Mouse (Mus musculus) kidney, embryonic 14.5 days (tissue): ENCODE data around the gene Mpdu1. TPM values are rescaled to one million over a fixed set of nuclear protein-coding genes. Genes with fewer than 3 reads are reported as not detected.

ENCODE experiments used
- ATAC-seq: fragments of 200-750 bp; cut with Nextera tagmentation; 2 replicates; pipeline ENCODE4 v1.8.0; 2017; ENCODE audit warnings: moderate number of reproducible peaks, mild to moderate bottlenecking, moderate TSS enrichment, moderate library complexity; ENCODE audit not compliant: low FRiP score, low TSS enrichment
- H3K27ac ChIP-seq: fragments of 300-500 bp; sonication (generic); 2 replicates; pipeline ENCODE4 v1.5.1; 2014; ENCODE audit warnings: low read depth, mild to moderate bottlenecking, low read length, moderate library complexity, mixed read lengths
- H3K27me3 ChIP-seq: fragments of 300-500 bp; sonication (generic); 2 replicates; pipeline ENCODE4 v1.6.1; 2014; ENCODE audit warnings: mild to moderate bottlenecking, low read length; ENCODE audit not compliant: control insufficient read depth, insufficient read depth
- H3K36me3 ChIP-seq: fragments of 300-500 bp; sonication (generic); 2 replicates; pipeline ENCODE4 v1.6.1; 2014; ENCODE audit warnings: low read length, mixed read lengths; ENCODE audit not compliant: control insufficient read depth, insufficient read depth
- H3K4me1 ChIP-seq: fragments of 300-500 bp; sonication (generic); 2 replicates; pipeline ENCODE4 v1.6.1; 2014; ENCODE audit warnings: low read length, mixed read lengths; ENCODE audit not compliant: control insufficient read depth, insufficient read depth
- H3K4me2 ChIP-seq: fragments of 300-500 bp; sonication (generic); replicated peaks from 2 replicates; pipeline ENCODE4 v1.6.1; 2014; ENCODE audit warnings: low read depth, mild to moderate bottlenecking, low read length
- H3K4me3 ChIP-seq: fragments of 300-500 bp; sonication (generic); 2 replicates; pipeline ENCODE4 v1.5.1; 2014; ENCODE audit warnings: mild to moderate bottlenecking, low read length
- H3K9ac ChIP-seq: fragments of 300-500 bp; sonication (generic); 2 replicates; pipeline ENCODE4 v1.6.1; 2014; ENCODE audit warnings: low read depth, mild to moderate bottlenecking, low read length, moderate library complexity
- H3K9me3 ChIP-seq: fragments of 300-500 bp; sonication (generic); 2 replicates; pipeline ENCODE4 v1.6.1; 2016; ENCODE audit warnings: low read length; ENCODE audit not compliant: control insufficient read depth
- WGBS: fragments of 180-500 bp; shearing (Covaris S2); extraction: QIAGEN DNeasy Blood & Tissue Kit; methylation state at CpG from one replicate; pipeline ENCODE4 v1.1.7; 2014; 5-methylcytosine and 5-hydroxymethylcytosine counted together
- microRNA counts: library from miRNA; unstranded; fragments of <30 nt; microRNA quantifications from one replicate; lab custom pipeline; 2017
- microRNA-seq: library from miRNA; unstranded; fragments of <30 nt; microRNA quantifications from one replicate; pipeline ENCODE4, GENCODE M21; 2016
- polyA plus RNA-seq: library from polyadenylated mRNA; unstranded; fragments of >200 nt; fragmentation: Nextera tagmentation; extraction: Ambion mirVana; gene quantifications from 2 replicates; pipeline ENCODE4 v1.2.1, GENCODE M21; 2014

Mpdu1 gene
- polyA plus RNA-seq, 1 experiment from 2014 or later = 42.3 TPM

DNA sequence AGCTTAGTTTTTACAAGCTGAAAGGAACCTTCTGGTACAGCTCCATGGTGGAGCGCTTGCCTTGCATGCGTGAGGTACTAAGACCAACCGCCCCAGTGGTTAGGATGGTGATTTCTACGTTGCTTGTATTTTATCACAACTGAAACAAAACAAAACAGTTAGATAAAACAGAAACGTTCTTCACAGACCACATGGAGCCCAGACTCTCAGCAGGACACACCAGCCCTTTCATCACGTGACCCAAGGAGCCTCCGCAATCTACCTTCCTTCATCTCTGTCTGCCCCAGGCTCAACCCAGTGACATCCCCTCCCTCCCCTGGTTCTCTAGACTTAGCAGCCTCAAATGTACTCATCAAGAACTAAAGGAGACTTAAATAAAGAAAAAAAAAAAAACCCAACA lies 53.0 kb downstream of the Mpdu1 start:
- H3K9me3 ChIP-seq = no peaks in the 10 kb centered on the region
- no peak overlapping the region for H3K27ac ChIP-seq
- no peak overlapping the region for H3K9ac ChIP-seq
- peaks cover 5% of the 10 kb centered on the region; the same call in 1 of the 2 replicates for H3K27me3 ChIP-seq
- no peaks in the 10 kb centered on the region for H3K36me3 ChIP-seq
- H3K4me3 ChIP-seq = no peak overlapping the region
- WGBS = 64% methylated on average over 7 of the region's 7 CpGs
- H3K4me2 ChIP-seq = no peak overlapping the region
- no peak for ATAC-seq
- H3K4me1 ChIP-seq = peaks cover 17% of the 10 kb centered on the region

DNA sequence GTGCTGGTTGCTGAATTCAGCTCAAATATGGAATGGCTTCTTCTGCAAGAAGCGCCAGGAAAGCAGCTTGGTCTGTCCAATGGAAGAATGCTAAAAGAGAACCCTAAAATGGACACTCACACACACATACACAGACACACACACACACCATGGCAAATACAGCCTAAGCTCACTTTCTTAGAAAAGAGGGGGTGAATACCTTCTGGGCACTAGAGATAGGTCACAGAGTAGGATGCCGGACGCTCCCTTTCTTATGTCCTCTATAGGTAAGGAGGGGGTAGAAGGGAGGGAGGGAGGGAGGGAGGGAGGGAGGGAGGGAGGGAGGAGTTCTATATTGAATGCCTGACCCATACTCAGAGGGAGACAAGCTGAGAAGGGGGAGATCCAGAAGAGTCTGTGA lies 53.9 kb downstream of the Mpdu1 start:
- H3K4me2 ChIP-seq = no peak overlapping the region
- WGBS = 91% methylated on average over 3 of the region's 3 CpGs
- no peaks in the 10 kb centered on the region for H3K36me3 ChIP-seq
- no peaks in the 10 kb centered on the region for H3K9me3 ChIP-seq
- H3K9ac ChIP-seq = no peak overlapping the region
- H3K27ac ChIP-seq = no peak overlapping the region
- no peak overlapping the region for H3K4me3 ChIP-seq
- H3K27me3 ChIP-seq = peaks cover 7% of the 10 kb centered on the region; the same call in 1 of the 2 replicates
- peaks cover 17% of the 10 kb centered on the region for H3K4me1 ChIP-seq
- no peak for ATAC-seq

DNA sequence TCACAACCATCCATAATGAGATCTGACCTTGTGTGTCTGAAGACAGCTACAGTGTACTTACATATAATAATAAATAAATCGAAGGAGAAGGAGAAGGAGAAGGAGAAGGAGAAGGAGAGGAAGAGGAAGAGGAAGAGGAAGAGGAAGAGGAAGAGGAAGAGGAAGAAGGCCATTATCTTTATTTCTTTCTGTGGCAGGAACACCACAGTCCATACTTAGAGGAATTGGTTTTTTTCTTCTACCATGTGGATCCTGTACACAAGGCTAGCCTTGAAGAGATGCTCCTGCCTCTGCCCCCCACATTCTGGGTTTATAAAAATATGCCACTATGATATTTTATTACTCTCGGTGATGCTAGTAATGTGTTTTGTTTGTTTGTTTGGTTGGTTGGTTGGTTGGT lies 55.6 kb downstream of the Mpdu1 start:
- H3K4me1 ChIP-seq = peaks cover 19% of the 10 kb centered on the region
- no peak for ATAC-seq
- 95% methylated on average over 2 of the region's 2 CpGs for WGBS
- H3K4me2 ChIP-seq = no peak overlapping the region
- H3K4me3 ChIP-seq = no peak overlapping the region
- peaks cover 7% of the 10 kb centered on the region; the same call in 1 of the 2 replicates for H3K27me3 ChIP-seq
- H3K27ac ChIP-seq = no peak overlapping the region
- H3K36me3 ChIP-seq = no peaks in the 10 kb centered on the region
- no peak overlapping the region for H3K9ac ChIP-seq
- no peaks in the 10 kb centered on the region for H3K9me3 ChIP-seq

MicroRNAs within 50 kb of the gene (microRNA counts, 519-probe panel; counts per million panel counts)
- not detected for microRNA mmu-miR-1934 (lab: Ali Mortazavi, UCI)
- 3,578 counts per million, percentile 16 among the panel's probes with 10 or more counts for microRNA mmu-miR-467f (lab: Ali Mortazavi, UCI)

Small RNAs within 50 kb of the gene (microRNA-seq; reads per million reads assigned to microRNA genes)
- gene Mir1934 (5.5 reads per million, percentile 20 among the genes with 10 or more reads in this experiment), gene Mir467f (not detected)

Other genes with a start within 250 kb of the Mpdu1 start
- gene Kdm6b, start 249.0 kb downstream of the Mpdu1 start, polyA plus RNA-seq = 36.1 and 37.4 TPM in 2 replicates
- gene Dnah2, start 113.5 kb downstream of the Mpdu1 start, polyA plus RNA-seq = 0.87 and 1.5 TPM in 2 replicates
- gene Efnb3, start 102.4 kb downstream of the Mpdu1 start, polyA plus RNA-seq = 3.9 and 9.0 TPM in 2 replicates
- 26.9 and 31.9 TPM in 2 replicates for gene Wrap53, start 82.4 kb downstream of the Mpdu1 start, polyA plus RNA-seq
- gene Trp53, start 82.3 kb downstream of the Mpdu1 start, polyA plus RNA-seq = 214 and 219 TPM in 2 replicates
- gene Atp1b2, start 56.7 kb downstream of the Mpdu1 start, polyA plus RNA-seq = 7.6 and 11.4 TPM in 2 replicates
- gene Shbg, start 44.7 kb downstream of the Mpdu1 start, polyA plus RNA-seq = not detected in 2 replicates
- gene Sat2, start 40.6 kb downstream of the Mpdu1 start, polyA plus RNA-seq = 16.9 and 22.6 TPM in 2 replicates
- 30.7 and 33.3 TPM in 2 replicates for gene Fxr2, start 29.7 kb downstream of the Mpdu1 start, polyA plus RNA-seq
- 0.51 TPM in 1 of 2 replicates, not detected in the other for gene Sox15, start 7.3 kb downstream of the Mpdu1 start, polyA plus RNA-seq
- 8.5 and 10.5 TPM in 2 replicates for gene Cd68, start 3.5 kb upstream of the Mpdu1 start, polyA plus RNA-seq
- gene Eif4a1, start 9.8 kb upstream of the Mpdu1 start, polyA plus RNA-seq = 729 and 1,177 TPM in 2 replicates
- gene Senp3, start 19.4 kb upstream of the Mpdu1 start, polyA plus RNA-seq = 95.2 and 102 TPM in 2 replicates
- 0.34 and 0.60 TPM in 2 replicates for gene Tnfsf13, start 23.1 kb upstream of the Mpdu1 start, polyA plus RNA-seq
- gene Tnfsf12, start 33.2 kb upstream of the Mpdu1 start, polyA plus RNA-seq = 6.9 and 8.6 TPM in 2 replicates
- gene Tnfsfm13, start 33.5 kb upstream of the Mpdu1 start, polyA plus RNA-seq = 4.6 and 4.9 TPM in 2 replicates
- 30.2 and 58.4 TPM in 2 replicates for gene Polr2a, start 96.0 kb upstream of the Mpdu1 start, polyA plus RNA-seq
- 0.23 and 0.36 TPM in 2 replicates for gene Slc35g3, start 99.3 kb upstream of the Mpdu1 start, polyA plus RNA-seq
- 2.0 and 2.2 TPM in 2 replicates for gene Zbtb4, start 103.3 kb upstream of the Mpdu1 start, polyA plus RNA-seq
- 4.6 and 6.5 TPM in 2 replicates for gene Chrnb1, start 133.3 kb upstream of the Mpdu1 start, polyA plus RNA-seq
- gene Fgf11, start 139.2 kb upstream of the Mpdu1 start, polyA plus RNA-seq = 1.7 and 1.9 TPM in 2 replicates
- 6.4 and 7.7 TPM in 2 replicates for gene Tmem102, start 143.0 kb upstream of the Mpdu1 start, polyA plus RNA-seq
- gene Gm39566, start 152.7 kb upstream of the Mpdu1 start, polyA plus RNA-seq = not detected in 2 replicates
- not detected in 2 replicates for gene Spem2, start 155.8 kb upstream of the Mpdu1 start, polyA plus RNA-seq
- 0.27 TPM in 1 of 2 replicates, not detected in the other for gene Spem1, start 159.5 kb upstream of the Mpdu1 start, polyA plus RNA-seq
- 7.8 and 8.5 TPM in 2 replicates for gene Nlgn2, start 175.1 kb upstream of the Mpdu1 start, polyA plus RNA-seq
- 354 and 512 TPM in 2 replicates for gene Tmem256, start 175.9 kb upstream of the Mpdu1 start, polyA plus RNA-seq
- 84.3 and 105 TPM in 2 replicates for gene Plscr3, start 183.7 kb upstream of the Mpdu1 start, polyA plus RNA-seq
- gene Tnk1, start 196.1 kb upstream of the Mpdu1 start, polyA plus RNA-seq = 2.3 and 4.9 TPM in 2 replicates
- not detected in 2 replicates for gene Tmem95, start 215.4 kb upstream of the Mpdu1 start, polyA plus RNA-seq
- gene Kctd11, start 218.8 kb upstream of the Mpdu1 start, polyA plus RNA-seq = 3.8 and 6.4 TPM in 2 replicates
- gene Acap1, start 232.9 kb upstream of the Mpdu1 start, polyA plus RNA-seq = 0.20 and 0.28 TPM in 2 replicates
- gene 2810408A11Rik, start 238.3 kb upstream of the Mpdu1 start, polyA plus RNA-seq = 12.4 and 15.1 TPM in 2 replicates
- gene Neurl4, start 238.4 kb upstream of the Mpdu1 start, polyA plus RNA-seq = 13.0 and 16.3 TPM in 2 replicates